ENCODE assay signal across 16 mouse cellular contexts in the genomic region with DNA sequence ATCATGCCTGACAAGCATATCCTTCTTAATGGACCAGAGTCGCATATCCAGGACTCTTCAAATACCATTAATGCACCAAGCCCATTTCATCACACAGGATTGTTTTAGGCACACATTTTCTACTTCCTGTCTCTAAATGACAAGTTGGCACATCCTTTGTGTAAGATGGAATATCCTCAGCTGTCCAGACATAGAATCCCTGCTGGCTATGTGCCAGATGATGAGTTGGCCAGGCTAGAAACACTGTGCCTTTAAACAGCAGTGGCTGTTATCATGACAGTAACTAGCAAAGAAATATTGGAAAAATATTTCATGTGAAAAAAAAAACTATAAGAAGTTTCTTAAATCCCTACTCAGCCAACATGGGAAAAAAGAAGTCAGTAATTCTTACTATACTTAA. TPM values are rescaled to one million over a fixed set of nuclear protein-coding genes. Genes with fewer than 3 reads are reported as not detected.
DNase-seq lines count a peak whose midpoint lies in the region; ATAC-seq and TF ChIP-seq lines count a peak whose summit lies in the region.
"Had no signal": no experiment of that assay in that cellular context is flagged by ENCODE, and none has a peak within 500 bp of the region (broad histone marks: within the 10 kb centered on the region; RNA-seq: fewer than 3 reads in every experiment).

No protein-coding gene starts in this region.

- no peak for TF ChIP-seq CTCF in midbrain, postnatal 0 days (IDR thresholded peaks at IDR 0.05)

- peak; percentile 16 for DNase-seq in cerebellum, adult 8-10 months
- no peak for DNase-seq in cerebellum, adult 11 months
- DNase-seq in kidney, postnatal 10 days, result peak; percentile 28
- DNase-seq in midbrain, postnatal 0 days (ENCODE audit: low spot score), result peak; percentile 6
- no peak for DNase-seq in midbrain, embryonic 10.5 days (ENCODE audit: low spot score)
- DNase-seq in lung, postnatal 36 days, result peak; percentile 1
- DNase-seq in embryo, embryonic 10.5 days (ENCODE audit: low spot score), result no peak
- DNase-seq: gastrocnemius, postnatal 36 days; kidney, adult 18-20 months had no signal

- no peaks in the 10 kb centered on the region for H3K27me3 ChIP-seq in kidney, embryonic 14.5 days (ENCODE audit: control insufficient read depth, insufficient read depth, low read length)
- no peaks in the 10 kb centered on the region for H3K27me3 ChIP-seq in midbrain, postnatal 0 days (ENCODE audit: insufficient read depth, low read length)
- no peaks in the 10 kb centered on the region for H3K27me3 ChIP-seq in midbrain, embryonic 10.5 days (ENCODE audit: low read depth, poor library complexity, severe bottlenecking)
- H3K27me3 ChIP-seq: heart, embryonic 12.5 days; stomach, embryonic 15.5 days had no signal

- H3K27ac ChIP-seq in kidney, embryonic 14.5 days (ENCODE audit: low read depth, low read length), result no peak overlapping the region
- H3K27ac ChIP-seq in midbrain, postnatal 0 days (ENCODE audit: low read depth, low read length), result no peak overlapping the region
- no peak overlapping the region for H3K27ac ChIP-seq in midbrain, embryonic 10.5 days (replicated peaks)
- H3K27ac ChIP-seq: layer of hippocampus, adult 2 months; liver, embryonic 14.5 days; stomach, embryonic 15.5 days had no signal

- no peak for ATAC-seq in kidney, embryonic 14.5 days (ENCODE audit: low FRiP score, low TSS enrichment)
- ATAC-seq in midbrain, postnatal 0 days (ENCODE audit: low FRiP score), result no peak

- no peak overlapping the region for H3K9ac ChIP-seq in kidney, embryonic 14.5 days (ENCODE audit: low read depth, low read length)
- H3K9ac ChIP-seq in midbrain, postnatal 0 days (replicated peaks; ENCODE audit: low read length, poor library complexity, severe bottlenecking), result no peak overlapping the region
- H3K9ac ChIP-seq: heart, embryonic 12.5 days; liver, embryonic 14.5 days; stomach, embryonic 15.5 days had no signal

- no peak overlapping the region for H3K4me2 ChIP-seq in kidney, embryonic 14.5 days (replicated peaks; ENCODE audit: low read depth, low read length)
- H3K4me2 ChIP-seq in midbrain, postnatal 0 days (ENCODE audit: low read depth, low read length, poor library complexity, severe bottlenecking), result no peak overlapping the region
- H3K4me2 ChIP-seq: heart, embryonic 12.5 days; stomach, embryonic 15.5 days had no signal

- no peak overlapping the region for H3K4me3 ChIP-seq in kidney, embryonic 14.5 days (ENCODE audit: low read length)
- H3K4me3 ChIP-seq in midbrain, postnatal 0 days (ENCODE audit: low read depth, low read length), result no peak overlapping the region
- no peak overlapping the region for H3K4me3 ChIP-seq in midbrain, embryonic 10.5 days
- H3K4me3 ChIP-seq: erythroblast, embryonic 14.5 days; heart, embryonic 12.5 days; layer of hippocampus, adult 2 months; stomach, embryonic 15.5 days had no signal

- WGBS in kidney, embryonic 14.5 days, result 72% methylated on average over 1 of the region's 1 CpGs
- 77% methylated on average over 1 of the region's 1 CpGs for WGBS in midbrain, postnatal 0 days
- WGBS in midbrain, embryonic 10.5 days, result 79% methylated on average over 1 of the region's 1 CpGs

- no peaks in the 10 kb centered on the region for H3K36me3 ChIP-seq in kidney, embryonic 14.5 days (ENCODE audit: control insufficient read depth, insufficient read depth, low read length)
- no peaks in the 10 kb centered on the region for H3K36me3 ChIP-seq in midbrain, postnatal 0 days (ENCODE audit: insufficient read depth, low read length)
- no peaks in the 10 kb centered on the region for H3K36me3 ChIP-seq in midbrain, embryonic 10.5 days
- H3K36me3 ChIP-seq: G1E; heart, embryonic 12.5 days; stomach, embryonic 15.5 days had no signal

- no peaks in the 10 kb centered on the region for H3K4me1 ChIP-seq in kidney, embryonic 14.5 days (ENCODE audit: control insufficient read depth, insufficient read depth, low read length)
- H3K4me1 ChIP-seq in midbrain, postnatal 0 days (ENCODE audit: insufficient read depth, low read length), result no peaks in the 10 kb centered on the region
- no peaks in the 10 kb centered on the region for H3K4me1 ChIP-seq in midbrain, embryonic 10.5 days
- H3K4me1 ChIP-seq: heart, embryonic 12.5 days; stomach, embryonic 15.5 days had no signal

- H3K9me3 ChIP-seq in kidney, embryonic 14.5 days (ENCODE audit: control insufficient read depth, low read length), result no peaks in the 10 kb centered on the region
- no peaks in the 10 kb centered on the region for H3K9me3 ChIP-seq in midbrain, postnatal 0 days (ENCODE audit: low read length)
- no peaks in the 10 kb centered on the region for H3K9me3 ChIP-seq in midbrain, embryonic 10.5 days (replicated peaks)
- H3K9me3 ChIP-seq: G1E; heart, embryonic 12.5 days; stomach, embryonic 15.5 days had no signal

RNA-seq across cellular contexts. Expression of gene Hecw2, which starts 35.4 kb away (rescaled TPM):
- polyA plus RNA-seq in kidney, embryonic 14.5 days (2014; fragmentation: Nextera tagmentation; extraction: Ambion mirVana), result 1.7 and 2.2 TPM in 2 replicates
- 22.2 and 26.6 TPM in 2 replicates for total RNA-seq in midbrain, postnatal 0 days (2014; rRNA removed)
- polyA plus RNA-seq in midbrain, postnatal 0 days (2015; fragmentation: Nextera tagmentation; extraction: Ambion mirVana), result 5.9 and 6.2 TPM in 2 replicates
- polyA plus RNA-seq in midbrain, embryonic 10.5 days (2016; fragmentation: Nextera tagmentation; extraction: Ambion mirVana), result 2.6 and 3.1 TPM in 2 replicates
- polyA plus RNA-seq: erythroblast, embryonic 14.5 days; G1E had no signal

Comparison
In these comparisons a context has a peak if more than half of its experiments do, and no peak if none do; other contexts are left out.
1. DNase-seq: peak in cerebellum, adult 8-10 months (single experiment), kidney, postnatal 10 days (single experiment), midbrain, postnatal 0 days (single experiment) and lung, postnatal 36 days (single experiment); none in cerebellum, adult 11 months (single experiment), midbrain, embryonic 10.5 days (single experiment) and embryo, embryonic 10.5 days (single experiment).